Mouse (Mus musculus): ENCODE measurements around the gene Nt5dc2.

The Nt5dc2 gene

GRCm38 (mm10) chr14:31130236-31131220 lies at the start of gene Nt5dc2:
TSS of gene Nt5dc2 (plus strand) at chr14:31131053.
- no peak for ATAC-seq (ENCODE audit: low TSS enrichment)

GRCm38 (mm10) chr14:31081147-31081546 lies 49.7 kb upstream of the Nt5dc2 start:
- no peak for ATAC-seq (ENCODE audit: low TSS enrichment)

DNA sequence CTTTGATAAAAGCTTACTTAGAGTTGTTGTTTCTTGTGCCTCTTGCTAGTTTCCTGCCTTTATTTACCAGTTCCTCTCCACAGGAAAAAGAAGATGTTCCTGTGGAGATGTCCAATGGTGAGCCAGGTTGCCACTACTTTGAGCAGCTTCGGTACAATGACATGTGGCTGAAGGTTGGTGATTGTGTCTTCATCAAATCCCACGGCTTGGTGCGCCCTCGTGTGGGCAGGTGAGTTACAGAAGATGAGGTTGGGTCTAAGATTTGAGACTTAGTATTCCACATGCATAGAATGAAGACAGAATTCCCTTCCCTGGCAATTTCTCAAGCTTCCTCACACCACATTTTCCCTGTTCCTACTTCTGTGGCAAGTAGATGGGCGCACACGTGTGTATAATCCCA lies 43.4 kb upstream of the Nt5dc2 start:
- no peak for ATAC-seq (ENCODE audit: low TSS enrichment)

- ATAC-seq (ENCODE audit: low TSS enrichment) = no peak
Observed at GRCm38 (mm10) chr14:31088515-31088914, 42.3 kb upstream of the Nt5dc2 start.

DNA sequence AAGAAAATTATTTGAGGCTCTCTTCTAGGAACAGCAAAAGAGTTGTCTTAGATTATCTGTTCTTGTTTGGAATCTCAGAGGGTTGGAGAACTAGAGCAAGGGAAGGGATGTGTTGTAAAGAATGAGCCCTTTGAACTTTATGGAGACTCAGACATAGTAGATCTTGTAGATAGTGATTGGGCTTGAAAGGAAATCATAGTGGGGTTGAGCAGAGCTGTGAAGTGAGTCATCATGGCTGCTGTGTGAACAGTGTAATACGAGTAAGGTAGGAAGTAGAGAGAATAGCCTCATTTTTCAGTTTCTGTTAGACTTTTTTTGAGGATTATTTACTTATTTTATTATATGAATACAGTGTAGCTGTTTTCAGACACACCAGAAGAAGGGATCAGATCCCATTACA lies 40.9 kb upstream of the Nt5dc2 start:
- ATAC-seq (ENCODE audit: low TSS enrichment) = no peak

DNA sequence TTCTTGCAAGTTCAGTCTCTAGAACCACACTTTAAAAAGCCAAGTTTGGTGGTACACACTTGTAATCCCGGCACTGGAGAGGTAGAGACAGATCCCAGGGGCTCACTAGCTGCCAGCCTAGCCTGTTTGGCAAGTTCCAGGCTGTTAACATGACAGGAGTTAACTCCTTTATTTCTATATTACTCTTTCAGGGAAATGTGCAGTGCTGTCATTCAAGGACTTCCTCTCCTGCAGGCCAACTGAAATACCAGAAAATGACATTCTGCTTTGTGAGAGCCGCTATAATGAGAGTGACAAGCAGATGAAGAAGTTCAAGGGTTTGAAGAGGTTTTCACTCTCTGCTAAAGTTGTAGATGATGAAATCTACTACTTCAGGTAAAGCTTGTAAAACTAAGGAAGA lies 25.7 kb upstream of the Nt5dc2 start:
- no peak for ATAC-seq (ENCODE audit: low TSS enrichment)

- ATAC-seq (ENCODE audit: low TSS enrichment) = no peak
Observed at GRCm38 (mm10) chr14:31110613-31111012, 20.2 kb upstream of the Nt5dc2 start.

DNA sequence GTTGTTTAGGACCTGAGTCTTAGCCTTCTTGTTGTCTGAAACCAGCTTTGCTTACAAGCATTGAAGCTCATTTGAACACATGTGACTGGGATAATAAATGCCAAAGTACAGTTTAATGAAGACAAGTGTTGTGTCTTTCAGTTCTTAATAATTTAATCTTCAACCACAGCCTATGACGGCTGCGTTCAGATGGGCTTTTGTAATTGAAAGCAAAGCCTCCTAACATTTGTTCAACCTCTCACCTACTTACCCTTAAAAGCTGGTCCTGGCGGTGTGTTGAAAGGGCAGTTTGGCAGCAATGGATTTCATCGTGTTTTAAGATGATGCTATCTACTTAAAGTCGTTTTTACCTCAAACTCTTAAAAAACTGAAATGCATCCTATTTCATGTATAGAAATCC lies 18.7 kb upstream of the Nt5dc2 start:
- ATAC-seq (ENCODE audit: low TSS enrichment) = no peak

- no peak for ATAC-seq (ENCODE audit: low TSS enrichment)
Observed at GRCm38 (mm10) chr14:31114011-31114410, 16.8 kb upstream of the Nt5dc2 start.

GRCm38 (mm10) chr14:31115522-31115921 lies 15.3 kb upstream of the Nt5dc2 start:
- no peak for ATAC-seq (ENCODE audit: low TSS enrichment)

GRCm38 (mm10) chr14:31125106-31126075 lies 5.5 kb upstream of the Nt5dc2 start:
- ATAC-seq (ENCODE audit: low TSS enrichment) = no peak

- ATAC-seq (ENCODE audit: low TSS enrichment) = no peak
Observed at GRCm38 (mm10) chr14:31126826-31127225, 4.0 kb upstream of the Nt5dc2 start.

GRCm38 (mm10) chr14:31128101-31128825 lies 2.6 kb upstream of the Nt5dc2 start:
- ATAC-seq (ENCODE audit: low TSS enrichment) = 0 out of 2 replicates have a peak, but pooled peaks have one; percentile 18

- peak; percentile 96 for ATAC-seq (ENCODE audit: low TSS enrichment)
Observed at GRCm38 (mm10) chr14:31128826-31129219, 2.0 kb upstream of the Nt5dc2 start, which contains the start of gene Smim4. TSS of gene Smim4 (minus strand) at chr14:31128956.

DNA sequence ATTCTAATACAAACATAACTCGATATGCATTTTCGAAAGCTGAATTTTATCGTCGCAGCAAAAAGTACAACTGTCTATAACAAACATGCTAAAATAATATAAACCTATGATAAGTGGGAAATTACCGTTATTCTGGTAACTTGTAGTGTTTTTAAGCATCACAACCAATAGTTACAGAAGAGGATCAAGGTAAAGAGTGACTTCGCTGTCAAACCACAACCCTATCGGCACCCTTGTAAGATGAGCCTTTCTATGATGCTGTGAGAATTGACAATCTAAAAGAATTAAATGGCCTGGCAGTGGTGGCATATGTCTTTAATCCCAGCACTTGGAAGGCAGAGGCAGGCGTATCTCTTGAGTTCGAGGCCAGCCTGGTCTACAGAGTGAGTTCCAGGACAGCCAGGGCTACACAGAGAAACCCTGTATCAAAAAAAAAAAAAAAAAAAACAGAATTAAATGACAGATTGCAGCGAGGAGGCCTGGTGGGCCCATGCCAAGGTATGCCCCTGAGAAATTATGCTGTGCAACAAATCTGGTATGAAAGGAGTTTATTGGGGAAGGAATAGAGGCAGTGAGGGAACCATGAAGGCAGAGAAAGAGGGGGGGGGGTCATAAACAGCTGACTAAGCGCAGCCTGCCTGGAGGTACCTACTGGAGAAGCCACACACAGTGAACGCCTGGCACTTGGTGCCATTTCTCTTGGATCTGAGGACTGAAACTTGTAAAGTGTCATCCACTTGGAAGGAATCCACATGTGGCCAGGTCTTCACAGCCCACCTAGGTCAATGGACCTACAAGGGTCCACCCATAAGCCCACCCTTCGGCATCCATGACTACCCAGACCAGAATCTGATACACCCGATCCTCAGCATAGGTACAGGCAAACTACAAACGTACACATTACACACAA lies 1.3 kb upstream of the Nt5dc2 start:
- ATAC-seq (ENCODE audit: low TSS enrichment) = no peak

DNA sequence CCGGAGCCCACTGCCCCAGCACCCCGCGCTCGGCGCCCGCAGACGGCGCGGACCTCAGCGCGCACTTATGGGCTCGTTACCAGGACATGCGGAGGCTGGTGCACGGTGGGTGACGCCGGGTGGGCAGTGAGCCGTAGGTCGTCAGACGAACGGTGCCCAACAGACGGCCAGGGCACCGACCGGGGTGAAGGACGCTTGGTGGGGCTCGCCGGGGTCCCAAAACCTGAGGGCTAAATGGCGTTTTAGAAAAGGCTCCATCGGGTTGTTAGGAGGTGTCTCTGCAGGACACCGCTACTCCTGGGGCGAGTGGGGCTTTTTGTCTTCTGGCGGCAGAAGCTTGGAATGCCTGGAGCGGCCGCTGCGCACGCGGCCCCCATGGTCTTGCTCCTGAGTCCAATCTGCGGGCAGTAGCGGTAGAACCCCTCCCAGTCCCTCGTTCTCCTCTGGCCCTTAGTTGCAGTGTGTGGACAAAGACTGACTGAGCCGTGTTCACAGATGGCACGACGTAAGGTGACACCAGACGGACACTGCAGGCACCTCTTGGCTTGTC lies 494 bp downstream of the Nt5dc2 start:
- ATAC-seq (ENCODE audit: low TSS enrichment) = no peak

DNA sequence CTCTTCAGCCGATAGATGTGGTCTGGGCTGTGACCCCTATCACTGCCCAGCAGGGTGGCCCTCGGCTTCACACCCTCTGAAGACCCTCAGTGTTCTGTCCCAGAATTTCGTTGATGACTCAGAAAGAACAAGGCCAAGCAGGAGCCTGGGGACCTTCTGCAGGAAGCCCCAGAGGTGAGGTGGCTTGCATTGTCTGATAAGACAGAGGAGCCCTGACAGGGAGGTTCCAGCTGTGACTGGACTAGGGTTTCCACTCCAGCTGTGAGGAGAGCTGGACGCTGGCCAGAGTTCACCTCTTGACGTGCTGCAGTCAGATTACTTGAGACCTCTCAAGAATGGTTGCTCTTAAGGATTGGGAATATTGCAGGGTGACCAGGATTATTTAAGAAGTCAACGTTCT lies 1.2 kb downstream of the Nt5dc2 start:
- ATAC-seq (ENCODE audit: low TSS enrichment) = no peak

GRCm38 (mm10) chr14:31132491-31132975 lies 1.7 kb downstream of the Nt5dc2 start:
- ATAC-seq (ENCODE audit: low TSS enrichment) = no peak

- no peak for ATAC-seq (ENCODE audit: low TSS enrichment)
Observed at GRCm38 (mm10) chr14:31133023-31133665, 2.3 kb downstream of the Nt5dc2 start.

All from frontal cortex, adult (tissue).